Mouse (Mus musculus) 3T3-L1 (cell line): Measurements from ENCODE around the gene Eef1g.
A peak's percentile ranks its signal among the peaks of the same experiment; 100 is the strongest.

Experiments
- DNase-seq: peaks from one replicate; pipeline ENCODE4 v3.0.0-alpha.2; 2015; ENCODE audit warnings: low read depth, low spot score

Gene Eef1g

GRCm38 (mm10) chr19:8966590-8967372, at the start of gene Eef1g:
Gene Eef1g (plus strand): TSS chr19:8967041.
- DNase-seq = peak; percentile 100

DNA sequence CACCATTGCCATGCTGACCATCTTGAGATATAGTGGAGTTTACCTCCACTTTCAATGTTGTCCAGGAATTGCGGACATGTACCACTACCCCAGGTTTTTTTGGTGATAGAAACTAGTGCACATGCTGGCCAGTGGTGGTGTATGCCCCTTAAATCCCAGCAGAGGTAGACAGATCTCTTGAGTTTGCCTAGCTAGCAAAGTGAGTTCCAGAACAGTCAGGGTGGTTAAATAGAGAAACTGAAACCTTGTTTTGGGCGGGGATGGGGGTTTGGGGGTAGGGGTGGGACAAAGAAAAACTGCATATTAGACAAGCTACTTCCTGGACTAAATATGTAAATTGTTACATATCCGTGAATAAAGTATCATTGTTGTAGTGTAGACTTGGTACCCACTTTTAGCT, 47.8 kb upstream of the Eef1g start:
- DNase-seq = no peak

GRCm38 (mm10) chr19:8919684-8920072, 47.2 kb upstream of the Eef1g start:
- peak; percentile 17 for DNase-seq

GRCm38 (mm10) chr19:8920073-8920736, 46.6 kb upstream of the Eef1g start, which contains the start of gene B3gat3:
Gene B3gat3 (plus strand): TSS chr19:8920374.
- DNase-seq = peak; percentile 98

- DNase-seq = peak; percentile 80
Measured at GRCm38 (mm10) chr19:8920836-8921291, 46.0 kb upstream of the Eef1g start.

GRCm38 (mm10) chr19:8921741-8922140, 45.1 kb upstream of the Eef1g start:
- DNase-seq = no peak

- DNase-seq = no peak
Measured at GRCm38 (mm10) chr19:8926766-8927165, 40.1 kb upstream of the Eef1g start.

DNA sequence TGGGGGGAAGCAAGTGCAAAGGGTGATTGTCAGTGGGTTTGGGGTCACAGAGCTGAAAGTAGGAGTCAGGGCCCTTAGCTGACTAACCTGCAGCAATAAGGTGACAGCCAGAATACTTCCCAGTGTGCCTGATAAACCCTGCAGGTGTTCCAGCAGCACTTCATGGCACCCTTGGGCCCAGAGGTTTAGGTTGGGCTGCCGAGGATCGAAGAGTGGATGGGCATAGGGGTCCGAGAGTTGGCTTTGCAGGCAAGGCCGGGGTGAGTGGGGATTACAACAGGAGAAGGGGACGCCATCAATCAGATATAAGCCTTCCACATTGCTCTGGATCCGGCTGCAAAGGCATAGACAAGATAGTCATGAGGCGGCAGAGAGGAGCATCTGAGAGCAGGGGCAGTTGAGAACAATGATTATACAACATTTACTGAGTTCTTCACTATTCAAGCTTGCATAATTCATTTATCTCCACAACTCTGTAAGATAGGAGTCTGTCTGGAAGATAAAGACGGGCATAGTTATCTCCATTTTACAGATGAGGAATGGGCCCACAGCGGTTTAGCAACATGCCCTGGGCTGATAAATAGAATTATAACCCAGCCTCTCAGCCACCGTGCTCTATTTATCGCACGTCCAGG, 38.8 kb upstream of the Eef1g start:
- DNase-seq = no peak

GRCm38 (mm10) chr19:8928689-8929223, 38.1 kb upstream of the Eef1g start:
- DNase-seq = no peak

DNA sequence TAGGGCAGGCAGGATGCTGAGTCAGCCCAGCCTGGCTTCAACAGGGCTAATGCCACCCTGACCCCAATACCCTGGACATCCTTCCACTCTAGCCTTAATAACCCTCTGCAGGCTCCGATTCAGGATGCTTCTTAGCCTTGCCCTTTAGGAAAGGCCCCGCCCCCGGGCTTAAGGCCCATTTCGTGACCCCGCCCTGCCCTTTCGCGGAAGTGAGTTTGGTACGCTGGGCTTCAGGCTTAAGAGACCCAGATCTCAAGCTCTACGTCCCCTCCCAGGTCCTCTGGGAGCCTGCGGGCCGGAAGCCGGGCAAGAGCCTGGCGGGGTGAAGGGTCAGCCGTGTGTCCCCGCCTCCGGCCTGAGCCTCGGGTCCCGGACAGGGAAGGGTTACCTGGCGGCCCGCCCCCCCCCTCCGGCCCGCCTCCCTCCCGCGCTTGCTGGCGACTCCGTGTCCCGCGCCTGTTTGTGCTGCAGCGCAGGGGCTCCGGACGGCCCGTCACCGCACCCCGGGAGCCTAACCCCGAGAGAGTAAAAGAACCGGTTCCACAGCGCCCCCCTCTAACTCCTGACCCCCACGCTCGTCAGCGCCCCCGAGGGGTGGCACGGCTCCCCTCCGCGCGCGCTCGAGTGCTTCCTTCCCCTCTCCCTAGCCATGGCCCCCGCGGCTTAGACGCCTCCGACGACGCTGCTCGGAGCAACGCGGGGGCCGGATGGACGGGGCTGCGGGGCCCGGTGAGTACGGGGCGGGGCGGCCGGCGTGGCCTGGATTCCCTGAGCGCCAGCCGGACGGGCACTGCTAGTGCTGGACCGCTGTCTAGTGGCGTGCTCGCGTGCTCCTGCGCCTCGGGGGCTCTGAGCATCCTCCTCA, 37.4 kb upstream of the Eef1g start, which contains the start of the genes Rom1 and Eml3:
Rom1 (minus strand) TSS at position 133 of the 865 bp plus-strand sequence.
Eml3 (plus strand) TSS at position 329 of the 865 bp plus-strand sequence.
- peak; percentile 85 for DNase-seq

- peak; percentile 55 for DNase-seq
Measured at GRCm38 (mm10) chr19:8930117-8930516, 36.7 kb upstream of the Eef1g start.

GRCm38 (mm10) chr19:8930771-8931170, 36.1 kb upstream of the Eef1g start:
- no peak for DNase-seq

DNA sequence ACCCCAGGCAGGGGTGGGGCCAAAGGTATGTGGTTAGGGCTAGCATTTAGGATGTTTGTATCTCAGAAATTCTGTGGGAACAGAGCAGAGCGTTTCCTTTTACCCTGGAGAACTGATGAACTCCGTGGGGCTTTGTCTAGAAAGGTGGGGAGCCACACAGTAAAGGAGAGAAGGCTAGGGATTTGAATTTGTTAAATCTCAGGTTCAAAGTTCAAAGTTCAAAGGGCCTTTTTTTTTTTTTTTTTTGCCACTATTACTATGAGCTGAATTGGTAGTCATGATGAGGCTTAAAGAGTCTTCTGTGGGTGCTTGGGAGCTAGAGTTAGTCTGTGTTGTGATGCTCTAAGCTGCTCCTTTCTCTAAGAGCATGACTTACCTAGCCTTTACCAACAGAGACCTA, 30.1 kb upstream of the Eef1g start:
- no peak for DNase-seq

DNA sequence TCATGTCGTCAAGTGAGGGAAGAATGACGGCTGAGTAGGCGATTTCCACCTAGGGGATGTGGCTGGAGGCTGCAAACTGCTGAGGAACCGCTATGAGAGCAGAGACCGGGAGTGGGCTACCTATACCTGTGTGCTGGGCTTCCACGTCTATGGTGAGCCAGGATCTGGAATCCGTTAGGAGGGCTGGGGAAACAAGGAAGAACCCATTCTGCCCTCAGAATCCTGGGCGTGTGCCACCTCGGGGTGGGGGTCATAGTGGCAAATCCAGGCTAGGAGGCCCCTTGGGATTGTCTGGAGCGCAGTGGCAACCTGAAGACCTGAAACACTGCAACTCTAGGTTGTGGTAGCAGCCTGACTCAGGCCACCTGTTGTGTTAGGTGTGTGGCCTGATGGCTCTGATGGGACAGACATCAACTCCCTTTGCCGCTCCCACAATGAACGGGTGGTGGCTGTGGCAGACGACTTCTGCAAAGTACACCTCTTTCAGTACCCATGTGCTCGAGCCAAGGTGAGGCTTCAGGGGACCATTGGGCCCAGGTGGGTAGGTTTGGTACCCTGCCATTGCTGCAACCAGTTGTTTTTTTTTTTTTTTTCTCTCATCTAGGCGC, 26.2 kb upstream of the Eef1g start:
- no peak for DNase-seq

DNA sequence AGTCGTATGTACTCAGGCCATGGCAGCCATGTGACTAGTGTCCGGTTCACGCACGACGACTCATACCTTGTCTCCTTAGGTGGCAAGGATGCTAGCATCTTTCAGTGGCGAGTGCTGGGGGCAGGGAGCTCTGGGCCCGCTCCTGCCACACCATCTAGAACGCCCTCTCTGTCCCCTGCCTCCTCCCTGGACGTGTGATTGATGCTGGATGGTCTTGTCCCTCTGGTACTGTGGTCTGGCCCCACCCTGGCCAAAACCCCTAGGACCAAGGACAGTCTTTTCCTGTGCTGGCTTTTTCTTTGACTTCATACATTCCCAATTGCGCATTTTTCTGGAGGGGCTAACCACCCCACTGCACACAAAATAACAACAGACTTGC, 25.7 kb upstream of the Eef1g start:
- peak; percentile 44 for DNase-seq

DNA sequence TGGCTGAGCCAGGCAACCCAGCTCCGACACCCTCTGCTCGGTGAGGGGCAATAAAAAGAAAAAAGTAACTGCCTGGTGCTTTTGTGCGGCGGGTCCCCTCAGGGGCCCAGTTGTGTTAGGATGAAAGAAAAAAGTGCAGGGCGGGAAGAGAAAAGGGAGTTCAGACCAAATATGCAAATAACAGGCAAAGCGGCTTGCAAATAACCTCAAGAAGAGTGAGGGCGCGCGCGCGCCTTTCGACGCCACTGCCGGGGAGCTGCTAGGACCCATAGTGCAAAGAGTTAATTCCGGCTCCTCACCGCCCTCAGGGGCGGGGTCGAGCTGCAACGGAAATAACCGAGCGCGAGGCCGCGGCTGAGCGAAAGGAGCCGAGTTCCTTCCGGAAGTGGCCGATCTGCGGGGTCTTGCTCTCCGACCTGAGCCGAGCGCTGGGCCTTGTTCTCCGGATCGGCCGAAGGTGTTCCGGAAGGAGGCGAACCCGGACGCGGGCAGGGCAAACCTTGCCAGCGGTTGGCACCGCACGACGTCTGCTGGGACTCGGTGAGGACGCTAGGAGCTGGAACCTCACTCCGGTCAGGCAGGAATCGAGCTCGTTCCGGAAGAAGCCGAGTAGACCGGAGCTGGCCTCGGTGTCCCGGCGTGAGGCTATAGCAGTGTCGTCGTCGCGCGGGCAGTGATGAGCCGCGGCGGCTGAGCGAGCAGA, 25.2 kb upstream of the Eef1g start, which contains the start of gene Mta2:
Mta2 (plus strand) TSS at position 361 of the 703 bp plus-strand sequence.
- peak; percentile 96 for DNase-seq

DNA sequence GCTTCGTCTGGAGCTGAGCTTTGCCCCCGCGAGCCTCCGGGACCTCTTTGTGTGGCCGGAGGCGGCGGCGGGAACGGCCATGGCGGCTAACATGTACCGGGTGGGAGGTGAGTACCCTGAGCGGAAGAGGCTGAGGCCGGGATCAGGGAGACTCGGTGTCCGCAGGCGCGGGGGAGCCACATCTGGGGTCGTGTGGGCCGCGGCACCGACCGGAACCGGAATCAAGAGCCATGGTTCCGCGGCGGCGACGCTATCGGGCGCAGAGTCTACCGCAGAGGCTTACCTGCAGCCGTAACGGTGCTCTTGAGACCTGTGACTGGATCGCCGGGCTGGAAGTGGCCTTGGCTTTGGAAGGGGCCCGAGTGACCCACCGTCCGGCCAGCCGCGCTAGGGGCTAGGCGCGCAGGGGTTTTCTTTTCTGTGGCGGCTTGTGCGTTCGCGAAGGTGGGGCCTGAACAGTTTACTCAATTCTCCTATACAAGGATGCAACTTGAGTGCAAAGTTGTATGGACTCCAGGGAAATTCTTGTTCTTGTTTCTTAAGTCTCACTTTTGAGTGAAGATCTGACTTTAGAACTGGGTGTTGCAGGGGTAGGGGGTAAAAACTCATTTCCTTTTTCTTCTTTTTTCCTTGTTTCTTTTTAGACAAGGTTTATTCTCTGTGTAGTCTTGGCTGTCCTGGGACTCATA, 24.4 kb upstream of the Eef1g start:
- peak; percentile 48 for DNase-seq

DNA sequence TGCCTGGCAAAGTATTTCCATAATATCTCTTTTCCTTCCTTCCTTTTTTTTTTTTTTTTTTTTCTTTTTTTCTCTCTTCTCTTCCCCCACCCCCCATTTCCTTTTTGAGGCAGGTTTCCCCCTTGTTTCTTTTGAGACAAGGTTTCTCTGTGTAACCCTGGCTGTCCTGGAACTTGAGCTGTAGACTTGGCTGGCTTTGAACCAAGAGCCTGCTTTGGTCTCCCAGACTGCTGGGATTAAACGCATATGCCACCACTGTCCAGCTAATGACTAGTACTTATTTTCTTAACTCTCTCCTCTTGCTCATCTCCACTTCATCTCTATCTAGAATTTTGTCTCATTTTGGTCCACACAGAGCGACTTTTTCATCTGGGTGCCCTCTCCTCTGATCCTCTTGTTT, 23.8 kb upstream of the Eef1g start:
- DNase-seq = peak; percentile 48

DNA sequence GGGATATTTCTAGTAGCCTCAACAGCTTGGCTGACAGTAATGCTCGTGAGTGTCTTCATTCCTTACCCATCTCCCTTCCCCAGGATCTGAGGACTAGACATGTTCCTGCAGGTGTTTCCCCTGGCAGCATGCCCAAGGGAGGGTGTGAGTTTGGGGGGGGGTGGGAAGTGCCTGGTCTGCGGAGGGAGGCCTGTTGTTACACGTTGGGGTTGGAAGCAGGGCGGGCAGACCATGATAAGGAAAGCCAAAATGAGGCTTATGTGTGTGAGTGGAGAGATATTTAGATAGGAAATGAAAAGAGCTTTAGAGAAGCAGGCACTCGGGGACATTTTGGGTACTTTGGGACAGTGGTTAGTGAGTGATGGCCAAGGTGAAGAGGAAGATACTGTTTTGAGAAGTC, 22.8 kb upstream of the Eef1g start:
- DNase-seq = no peak
